Mouse (Mus musculus): ENCODE measurements around the gene Mzt1. TPM values are rescaled to one million over a fixed set of nuclear protein-coding genes. Genes with fewer than 3 reads are reported as not detected.

The Mzt1 gene
- polyA plus RNA-seq (2014; fragmentation: Illumina TruSeq; extraction: RNeasy Lipid Tissue Mini Kit (QIAGEN cat#74804); ENCODE audit: low read depth, low replicate concordance), result 129 TPM

DNA sequence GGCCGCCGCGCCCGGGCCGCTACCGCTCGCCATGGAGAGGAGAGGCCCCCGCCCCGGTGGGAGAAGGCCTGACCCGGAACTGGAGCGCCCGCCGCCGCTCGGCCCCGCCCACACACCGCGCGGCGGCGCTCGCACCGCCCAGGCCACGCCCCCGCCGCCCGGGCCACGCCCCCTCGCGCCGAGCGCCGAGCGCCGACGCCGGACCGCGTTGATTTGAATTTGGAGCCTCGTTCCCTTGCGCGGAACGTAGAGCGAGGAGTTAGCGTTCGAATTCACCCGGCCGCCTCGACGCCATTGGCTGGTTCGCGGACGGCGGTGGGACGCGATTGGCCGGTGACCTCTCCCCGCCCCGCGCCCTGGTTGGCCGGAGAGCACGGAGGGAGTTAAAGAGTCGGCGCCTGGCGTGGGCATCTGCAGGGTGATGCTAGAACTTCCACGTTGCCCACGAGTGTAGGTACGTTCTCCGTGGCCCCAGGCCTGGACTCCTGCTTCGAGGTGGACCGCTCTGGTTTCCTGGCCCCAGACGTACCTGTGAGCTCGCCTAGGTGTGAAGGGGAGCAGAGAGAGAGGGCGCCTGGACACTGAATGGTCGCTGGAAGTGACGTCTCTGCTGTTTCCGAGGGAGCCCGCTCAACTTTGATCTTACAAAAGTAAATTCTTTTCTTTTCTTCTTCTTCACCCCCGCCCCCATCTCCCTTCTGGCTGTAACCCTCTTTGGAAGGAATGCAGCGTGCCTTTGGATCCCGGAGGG is at the start of gene Mzt1, which contains the start of gene Bora:
Mzt1 (minus strand) TSS at position 104 of the 751 bp plus-strand sequence.
Bora (plus strand) TSS at position 192 of the 751 bp plus-strand sequence.

GRCm38 (mm10) chr14:98994218-98994617 is 51.7 kb downstream of the Mzt1 start, which contains the start of gene Rpl36a-ps1:
Gene Rpl36a-ps1, minus strand, starts transcription at chr14:98994318.

Other genes starting within 250 kb of the Mzt1 start
- gene Rpl36a-ps1, start 51.8 kb downstream of the Mzt1 start, polyA plus RNA-seq (2014; fragmentation: Illumina TruSeq; extraction: RNeasy Lipid Tissue Mini Kit (QIAGEN cat#74804); ENCODE audit: low read depth, low replicate concordance), result 44.8 TPM
- gene Bora, start 88 bp upstream of the Mzt1 start, polyA plus RNA-seq (2014; fragmentation: Illumina TruSeq; extraction: RNeasy Lipid Tissue Mini Kit (QIAGEN cat#74804); ENCODE audit: low read depth, low replicate concordance), result 1.3 TPM
- gene Pibf1, start 53.3 kb upstream of the Mzt1 start, polyA plus RNA-seq (2014; fragmentation: Illumina TruSeq; extraction: RNeasy Lipid Tissue Mini Kit (QIAGEN cat#74804); ENCODE audit: low read depth, low replicate concordance), result 13.2 TPM
- 27.5 TPM for gene Dis3, start 53.6 kb upstream of the Mzt1 start, polyA plus RNA-seq (2014; fragmentation: Illumina TruSeq; extraction: RNeasy Lipid Tissue Mini Kit (QIAGEN cat#74804); ENCODE audit: low read depth, low replicate concordance)

Measured in kidney, adult 10 weeks (tissue).